Mouse (Mus musculus) erythroblast, embryonic 14.5 days (primary cell): ENCODE results near the gene Mrpl19.

Experiments used
- GATA1 ChIP-seq: IDR thresholded peaks from 2 replicates; pipeline ENCODE4 v1.6.1; 2012; ENCODE audit warnings: low read length, inconsistent platforms, mixed read lengths
- TAL1 ChIP-seq: IDR thresholded peaks from 3 replicates; pipeline ENCODE4 v1.6.1; 2012; ENCODE audit warnings: low read length, inconsistent platforms, mixed read lengths

GRCm38 (mm10) chr6:81979286-81979685, 13.5 kb upstream of the Mrpl19 start:
- no peak for TF ChIP-seq GATA1
- no peak for TF ChIP-seq TAL1
